Mouse (Mus musculus): ENCODE results near the gene Lrp10.

DNA sequence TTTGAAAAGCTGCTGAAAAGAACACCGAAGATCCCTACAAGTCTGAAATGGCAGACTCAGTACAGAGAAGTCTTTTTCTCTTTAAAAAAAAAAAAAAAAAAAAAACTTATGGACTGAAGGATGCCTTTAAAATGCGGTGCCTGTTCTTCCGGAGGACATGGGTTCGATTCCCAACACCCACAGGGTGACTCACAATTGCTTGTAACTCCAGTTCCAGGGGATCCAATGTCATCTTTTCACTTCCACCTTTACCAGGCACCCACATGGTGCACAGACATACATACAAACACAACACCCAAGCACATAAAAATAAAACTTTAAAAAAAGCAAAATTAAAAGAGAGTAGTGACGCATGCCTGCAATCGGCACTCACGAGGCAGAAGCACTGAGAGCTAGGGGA lies 36.2 kb upstream of the Lrp10 start:
- TF ChIP-seq CTCF (IDR thresholded peaks at IDR 0.05; ENCODE audit: borderline replicate concordance, insufficient read depth, low read length) (no peak), POLR2A (IDR thresholded peaks at IDR 0.05; ENCODE audit: low read depth, low read length) (no peak)
